Mouse (Mus musculus): ENCODE measurements around the gene Ncf1. TPM values are rescaled to one million over a fixed set of nuclear protein-coding genes. Genes with fewer than 3 reads are reported as not detected.

Ncf1 gene
- polyA plus RNA-seq, 1 experiment from 2014 or later: 1.8 TPM

DNA sequence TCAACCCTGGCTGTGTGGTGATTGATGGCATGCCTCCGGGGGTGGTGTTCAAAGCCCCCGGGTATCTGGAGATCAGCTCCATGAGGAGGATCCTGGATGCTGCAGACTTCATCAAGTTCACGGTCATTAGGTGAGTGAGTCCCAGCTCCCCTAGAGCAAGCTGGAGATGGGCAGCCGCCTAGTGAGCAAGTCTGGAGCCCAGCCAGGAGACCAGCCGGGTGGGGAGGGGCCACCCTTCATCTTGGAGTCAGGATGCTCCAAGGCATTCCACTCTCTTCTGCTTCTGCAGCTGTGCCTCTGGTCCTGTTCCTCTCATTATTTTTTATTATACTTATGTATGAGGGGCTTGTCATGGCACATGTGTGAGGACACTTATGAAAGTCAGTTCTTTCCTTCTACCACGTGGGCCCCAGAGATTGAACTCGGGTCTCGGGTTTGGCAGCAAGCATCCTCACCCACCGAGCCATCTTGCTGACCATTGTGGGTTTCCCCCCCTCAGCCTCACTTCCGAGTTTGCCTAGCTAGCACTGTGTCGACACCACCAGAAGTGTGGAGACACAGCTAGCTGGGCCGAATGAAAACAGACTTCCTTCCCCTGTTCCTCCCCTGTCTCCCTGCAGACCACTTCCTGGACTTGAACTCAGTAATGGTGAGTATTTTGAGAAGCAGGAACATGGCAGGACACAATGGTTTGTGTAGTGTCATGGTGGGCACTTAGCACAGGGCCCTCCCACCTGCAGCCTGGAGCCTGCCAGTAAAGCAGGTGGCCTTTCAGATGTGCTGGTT lies 15.2 kb downstream of the Ncf1 start:
- no peak for ATAC-seq (replicated peaks; ENCODE audit: insufficient number of reproducible peaks, low FRiP score, low TSS enrichment)
- Histone ChIP-seq H3K27me3 (ENCODE audit: control insufficient read depth, insufficient read depth, low read length) (no peaks in the 10 kb centered on the region), H3K27ac (ENCODE audit: low read depth, low read length) (no peak overlapping the region), H3K4me3 (ENCODE audit: low read depth, low read length) (no peak overlapping the region), H3K4me1 (ENCODE audit: control insufficient read depth, insufficient read depth, low read length) (no peaks in the 10 kb centered on the region), H3K9ac (ENCODE audit: low read depth, low read length) (no peak overlapping the region), H3K9me3 (replicated peaks; ENCODE audit: control insufficient read depth, low read length) (no peaks in the 10 kb centered on the region), H3K4me2 (no peak overlapping the region), H3K36me3 (ENCODE audit: control insufficient read depth, insufficient read depth, low read length) (peaks cover 4% of the 10 kb centered on the region; the same call in 1 of the 2 replicates)
- 70% methylated on average over 12 of the region's 12 CpGs for WGBS (ENCODE audit: insufficient replicate concordance)

DNA sequence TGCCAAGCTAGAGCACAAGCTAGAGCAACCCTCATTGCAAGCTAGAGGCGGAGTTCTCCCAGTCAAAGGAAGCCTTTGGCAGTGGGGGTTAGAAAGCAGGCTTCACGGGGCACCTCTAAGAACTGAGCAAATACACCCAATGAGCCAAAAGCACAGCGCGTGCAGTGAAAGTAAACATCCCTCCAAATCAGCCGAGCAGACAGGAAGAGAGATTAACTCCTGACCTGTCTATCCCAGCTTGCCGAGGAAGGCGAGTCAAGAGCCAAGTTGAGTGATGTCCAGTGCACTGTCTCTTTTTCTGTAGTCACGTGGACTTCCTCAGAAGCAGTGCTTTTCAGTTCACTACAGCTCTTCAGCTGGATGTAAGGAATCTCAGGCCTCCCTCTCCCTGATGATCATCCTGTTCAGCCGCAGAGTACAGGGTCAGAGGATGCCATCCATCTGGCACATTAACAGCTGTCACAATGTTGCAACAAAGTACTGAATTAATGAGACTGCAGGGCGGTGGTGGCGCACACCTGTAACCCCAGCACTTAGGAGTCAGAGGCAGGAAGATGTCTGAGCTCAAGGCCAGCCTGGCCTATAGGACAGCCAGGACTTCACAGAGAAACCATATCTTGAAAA lies 19.4 kb downstream of the Ncf1 start:
- no peaks in the 10 kb centered on the region for H3K36me3 ChIP-seq (ENCODE audit: control insufficient read depth, insufficient read depth, low read length)
- no peaks in the 10 kb centered on the region for H3K9me3 ChIP-seq (replicated peaks; ENCODE audit: control insufficient read depth, low read length)
- H3K27ac ChIP-seq (ENCODE audit: low read depth, low read length): 0 out of 2 replicates have a peak overlapping the region, but pooled peaks have one; percentile 2
- no peaks in the 10 kb centered on the region for H3K27me3 ChIP-seq (ENCODE audit: control insufficient read depth, insufficient read depth, low read length)
- H3K4me1 ChIP-seq (ENCODE audit: control insufficient read depth, insufficient read depth, low read length): no peaks in the 10 kb centered on the region
- ATAC-seq (replicated peaks; ENCODE audit: insufficient number of reproducible peaks, low FRiP score, low TSS enrichment): 0 out of 2 replicates have a peak, but pooled peaks have one; percentile 18
- no peak overlapping the region for H3K4me3 ChIP-seq (ENCODE audit: low read depth, low read length)
- 42% methylated on average over 11 of the region's 11 CpGs for WGBS (ENCODE audit: insufficient replicate concordance)
- H3K9ac ChIP-seq (ENCODE audit: low read depth, low read length): no peak overlapping the region
- H3K4me2 ChIP-seq: no peak overlapping the region

DNA sequence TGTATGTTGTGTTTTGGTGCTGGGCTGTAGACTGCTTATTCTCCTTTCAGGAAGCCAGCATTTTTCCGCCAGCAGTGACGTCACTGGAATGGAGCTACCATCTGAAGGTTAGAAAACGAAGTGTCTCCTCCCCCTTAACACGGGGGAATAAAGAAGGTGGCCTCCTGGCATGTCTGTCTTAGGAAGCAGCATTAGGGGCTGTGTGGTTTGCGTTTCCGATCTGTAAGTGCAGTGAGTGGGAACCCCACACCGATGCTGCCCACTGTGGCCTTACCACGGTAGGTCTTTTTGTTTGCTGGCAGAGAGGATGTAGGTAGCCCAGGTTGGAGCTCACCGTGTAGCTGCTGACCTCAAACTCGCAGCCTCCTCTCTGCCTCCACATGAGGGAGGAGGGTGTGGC lies 22.7 kb downstream of the Ncf1 start:
- no peak for ATAC-seq (replicated peaks; ENCODE audit: insufficient number of reproducible peaks, low FRiP score, low TSS enrichment)
- H3K9ac ChIP-seq (ENCODE audit: low read depth, low read length): no peak overlapping the region
- no peak overlapping the region for H3K27ac ChIP-seq (ENCODE audit: low read depth, low read length)
- no peak overlapping the region for H3K4me3 ChIP-seq (ENCODE audit: low read depth, low read length)
- H3K27me3 ChIP-seq (ENCODE audit: control insufficient read depth, insufficient read depth, low read length): no peaks in the 10 kb centered on the region
- H3K4me2 ChIP-seq: no peak overlapping the region
- no peaks in the 10 kb centered on the region for H3K4me1 ChIP-seq (ENCODE audit: control insufficient read depth, insufficient read depth, low read length)
- no peaks in the 10 kb centered on the region for H3K36me3 ChIP-seq (ENCODE audit: control insufficient read depth, insufficient read depth, low read length)
- no peaks in the 10 kb centered on the region for H3K9me3 ChIP-seq (replicated peaks; ENCODE audit: control insufficient read depth, low read length)
- WGBS (ENCODE audit: insufficient replicate concordance): 77% methylated on average over 10 of the region's 10 CpGs

DNA sequence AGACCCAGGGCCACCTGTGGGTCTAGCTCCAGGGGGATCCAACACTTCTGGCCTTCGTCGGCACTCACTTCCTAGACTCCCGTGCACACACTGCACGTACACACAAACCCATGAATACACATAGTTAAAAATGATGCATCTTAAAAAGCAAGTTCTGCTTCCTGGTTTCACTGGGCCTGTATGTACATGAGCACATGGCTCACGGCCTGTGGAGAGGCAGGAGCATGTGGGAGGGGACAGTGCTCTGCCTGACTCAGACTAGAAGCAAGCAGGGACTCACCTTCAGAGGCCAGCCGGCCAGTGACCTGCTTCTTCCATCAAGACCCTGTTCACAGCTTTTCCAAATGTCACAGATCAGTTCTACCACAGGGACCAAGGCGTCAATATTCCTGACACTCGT lies 35.8 kb downstream of the Ncf1 start:
- Histone ChIP-seq H3K4me2 (no peak overlapping the region), H3K4me1 (ENCODE audit: control insufficient read depth, insufficient read depth, low read length) (no peaks in the 10 kb centered on the region), H3K27ac (ENCODE audit: low read depth, low read length) (no peak overlapping the region), H3K9me3 (replicated peaks; ENCODE audit: control insufficient read depth, low read length) (no peaks in the 10 kb centered on the region), H3K9ac (ENCODE audit: low read depth, low read length) (no peak overlapping the region), H3K27me3 (ENCODE audit: control insufficient read depth, insufficient read depth, low read length) (no peaks in the 10 kb centered on the region), H3K4me3 (ENCODE audit: low read depth, low read length) (no peak overlapping the region), H3K36me3 (ENCODE audit: control insufficient read depth, insufficient read depth, low read length) (peaks cover 6% of the 10 kb centered on the region; the same call in 1 of the 2 replicates)
- ATAC-seq (replicated peaks; ENCODE audit: insufficient number of reproducible peaks, low FRiP score, low TSS enrichment): no peak
- WGBS (ENCODE audit: insufficient replicate concordance): 78% methylated on average over 8 of the region's 8 CpGs

DNA sequence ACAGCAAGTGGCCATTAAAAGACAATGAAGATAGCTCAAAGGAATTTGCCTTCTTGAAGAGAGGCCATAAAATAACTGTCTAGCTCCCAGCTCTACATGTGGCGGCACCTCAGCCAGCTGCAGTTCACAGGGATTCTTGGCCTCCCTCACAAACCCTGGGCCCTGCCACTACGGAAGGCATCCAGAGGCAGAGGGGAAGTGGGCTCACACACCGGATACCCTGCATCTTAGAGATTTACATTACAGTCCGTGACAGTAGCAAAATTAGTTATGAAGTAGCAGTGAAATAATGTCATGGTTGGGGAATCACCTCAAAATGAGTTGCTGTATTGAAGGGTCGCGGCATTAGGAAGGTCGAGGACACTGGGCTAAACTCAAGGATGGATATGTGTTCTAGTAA lies 40.9 kb downstream of the Ncf1 start:
- WGBS (ENCODE audit: insufficient replicate concordance): 91% methylated on average over 7 of the region's 7 CpGs
- ATAC-seq (replicated peaks; ENCODE audit: insufficient number of reproducible peaks, low FRiP score, low TSS enrichment): no peak
- no peak overlapping the region for H3K4me2 ChIP-seq

DNA sequence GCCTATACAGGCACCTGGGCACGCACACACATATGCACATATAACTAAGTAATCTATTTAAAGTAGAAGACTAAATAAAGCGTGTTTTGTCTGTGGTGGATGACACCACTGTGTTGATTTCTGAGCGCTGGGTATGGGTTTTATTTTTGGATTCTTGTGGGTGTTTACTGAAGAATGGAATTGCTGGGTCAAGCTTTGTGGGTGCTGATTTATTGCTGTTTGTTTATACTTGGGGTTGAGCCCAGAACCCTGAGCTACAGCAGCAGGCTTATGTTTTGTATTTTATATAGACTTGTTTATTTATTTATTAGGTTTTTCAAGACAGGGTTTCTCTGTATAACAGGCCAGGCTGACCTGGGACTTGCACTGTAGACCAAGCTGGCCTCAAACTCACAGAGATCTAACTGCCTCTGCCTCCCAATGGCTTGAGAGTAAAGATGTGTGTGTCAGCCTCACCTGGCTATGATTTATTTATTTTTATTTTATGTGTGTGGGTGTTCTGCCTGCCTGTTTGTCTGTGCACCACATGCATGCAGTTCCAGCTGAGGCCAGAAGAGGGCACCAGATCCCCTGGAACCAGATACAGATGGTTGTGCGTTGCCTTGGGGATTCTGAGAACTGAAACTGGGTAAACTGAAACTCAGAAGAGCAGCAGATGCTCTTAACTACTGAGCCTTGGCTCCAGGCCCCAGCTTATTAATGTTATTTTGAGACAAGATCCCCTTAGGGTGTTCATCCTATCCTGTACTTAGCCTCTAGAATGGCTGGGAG lies 42.3 kb downstream of the Ncf1 start:
- Histone ChIP-seq H3K27me3 (ENCODE audit: control insufficient read depth, insufficient read depth, low read length) (no peaks in the 10 kb centered on the region), H3K27ac (ENCODE audit: low read depth, low read length) (no peak overlapping the region), H3K36me3 (ENCODE audit: control insufficient read depth, insufficient read depth, low read length) (no peaks in the 10 kb centered on the region), H3K4me1 (ENCODE audit: control insufficient read depth, insufficient read depth, low read length) (peaks cover 10% of the 10 kb centered on the region; the same call in 1 of the 2 replicates), H3K9ac (ENCODE audit: low read depth, low read length) (no peak overlapping the region), H3K4me2 (no peak overlapping the region), H3K9me3 (replicated peaks; ENCODE audit: control insufficient read depth, low read length) (no peaks in the 10 kb centered on the region), H3K4me3 (ENCODE audit: low read depth, low read length) (no peak overlapping the region)
- 75% methylated on average over 4 of the region's 4 CpGs for WGBS (ENCODE audit: insufficient replicate concordance)
- no peak for ATAC-seq (replicated peaks; ENCODE audit: insufficient number of reproducible peaks, low FRiP score, low TSS enrichment)

More for the DNA sequence above, 40.9 kb downstream of the Ncf1 start:
- Histone ChIP-seq H3K9ac (ENCODE audit: low read depth, low read length) (no peak overlapping the region), H3K27me3 (ENCODE audit: control insufficient read depth, insufficient read depth, low read length) (no peaks in the 10 kb centered on the region), H3K4me1 (ENCODE audit: control insufficient read depth, insufficient read depth, low read length) (peaks cover under 1% of the 10 kb centered on the region; the same call in 1 of the 2 replicates), H3K4me3 (ENCODE audit: low read depth, low read length) (no peak overlapping the region), H3K27ac (ENCODE audit: low read depth, low read length) (no peak overlapping the region), H3K36me3 (ENCODE audit: control insufficient read depth, insufficient read depth, low read length) (no peaks in the 10 kb centered on the region), H3K9me3 (replicated peaks; ENCODE audit: control insufficient read depth, low read length) (no peaks in the 10 kb centered on the region)

DNA sequence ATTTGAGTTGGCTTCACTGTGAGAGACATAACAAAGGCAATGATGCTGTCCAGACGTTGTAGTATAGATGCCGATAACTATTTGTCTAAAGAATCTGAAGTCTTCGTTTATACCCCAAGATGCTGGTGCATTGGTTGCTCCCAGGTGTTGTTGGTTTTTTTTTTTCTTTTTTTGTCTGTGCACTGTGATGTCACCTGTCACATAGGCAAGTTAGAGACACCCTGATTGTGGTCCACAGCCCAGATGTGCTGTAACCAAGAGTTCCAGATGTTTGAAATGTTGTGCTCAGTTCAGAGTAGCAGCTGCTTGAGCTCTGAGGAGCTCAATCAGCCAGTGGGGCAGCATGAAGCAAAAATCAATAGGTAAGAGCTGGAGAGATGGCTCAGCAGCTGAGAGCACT lies 43.4 kb downstream of the Ncf1 start:
- ATAC-seq (replicated peaks; ENCODE audit: insufficient number of reproducible peaks, low FRiP score, low TSS enrichment): no peak
- WGBS (ENCODE audit: insufficient replicate concordance): 89% methylated on average over 3 of the region's 3 CpGs

More for the DNA sequence above, 43.4 kb downstream of the Ncf1 start:
- no peaks in the 10 kb centered on the region for H3K27me3 ChIP-seq (ENCODE audit: control insufficient read depth, insufficient read depth, low read length)
- H3K4me2 ChIP-seq: no peak overlapping the region
- no peaks in the 10 kb centered on the region for H3K9me3 ChIP-seq (replicated peaks; ENCODE audit: control insufficient read depth, low read length)
- no peaks in the 10 kb centered on the region for H3K36me3 ChIP-seq (ENCODE audit: control insufficient read depth, insufficient read depth, low read length)
- H3K27ac ChIP-seq (ENCODE audit: low read depth, low read length): no peak overlapping the region
- H3K9ac ChIP-seq (ENCODE audit: low read depth, low read length): no peak overlapping the region
- H3K4me3 ChIP-seq (ENCODE audit: low read depth, low read length): no peak overlapping the region
- H3K4me1 ChIP-seq (ENCODE audit: control insufficient read depth, insufficient read depth, low read length): peaks cover 10% of the 10 kb centered on the region; the same call in 1 of the 2 replicates
